Mouse (Mus musculus) urinary bladder, postnatal 10 days (tissue): Measurements from ENCODE around the gene Treml1.
A peak's percentile ranks its signal among the peaks of the same experiment; 100 is the strongest.

Experiments
- DNase-seq: peaks from one replicate; pipeline ENCODE4 v3.0.0; 2022; ENCODE audit warnings: low spot score

The Treml1 gene

GRCm38 (mm10) chr17:48409380-48410298 lies 49.9 kb downstream of the Treml1 start, which contains the start of the genes Nfya and Oard1:
TSS of gene Nfya (minus strand) at chr17:48409906.
TSS of gene Oard1 (plus strand) at chr17:48410014.
- DNase-seq = peak; percentile 99

GRCm38 (mm10) chr17:48410299-48410785 lies 50.6 kb downstream of the Treml1 start:
- DNase-seq = no peak

- no peak for DNase-seq
Observed at GRCm38 (mm10) chr17:48411241-48411640, 51.5 kb downstream of the Treml1 start.

- no peak for DNase-seq
Observed at GRCm38 (mm10) chr17:48416011-48416410, 56.3 kb downstream of the Treml1 start.
